8 mouse cellular contexts compared by ENCODE assay signal in the genomic region with DNA sequence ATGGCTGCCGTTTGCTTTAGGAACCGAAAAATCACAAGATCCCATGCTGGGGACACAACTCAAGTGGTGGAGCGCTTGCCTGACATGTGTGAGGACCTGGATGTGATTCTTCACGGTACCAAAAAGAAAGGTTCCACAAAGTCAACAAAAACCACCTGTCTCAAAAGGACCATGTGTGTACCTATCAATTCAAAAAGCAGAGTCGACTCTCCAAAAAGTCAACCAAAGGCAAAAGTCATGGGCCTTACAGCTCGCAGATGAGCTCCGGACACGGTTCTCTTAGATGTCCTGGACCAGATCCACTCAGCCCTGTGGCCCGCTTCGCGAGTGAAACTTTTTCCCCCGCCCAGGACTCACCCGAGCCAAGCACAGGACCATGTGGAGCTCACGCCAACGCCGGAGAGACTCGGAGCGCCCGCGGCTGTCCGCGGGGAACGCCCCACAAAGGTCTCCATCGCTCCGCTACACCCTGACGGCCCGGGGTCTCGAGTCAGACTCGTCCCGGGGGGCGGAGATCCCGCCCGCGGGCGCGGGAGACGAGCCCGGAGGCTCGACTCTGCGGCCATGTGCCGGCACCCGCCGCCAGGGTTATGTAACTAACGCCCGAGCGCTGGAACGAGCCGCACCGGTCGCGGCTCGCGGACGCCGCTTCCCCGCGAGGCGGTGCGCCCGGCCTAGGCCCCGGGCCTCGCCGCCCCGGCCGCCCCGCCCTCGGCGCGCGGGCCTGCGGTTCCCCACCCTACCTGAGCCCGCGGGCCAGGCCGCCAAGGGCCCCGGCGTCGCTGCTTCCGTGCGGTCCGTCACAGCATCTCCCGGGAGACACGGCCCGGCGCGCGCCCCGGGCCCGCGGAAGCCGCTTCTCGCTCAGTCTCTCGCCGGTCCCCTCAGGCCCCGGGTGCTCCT. TPM values are rescaled to one million over a fixed set of nuclear protein-coding genes. Genes with fewer than 3 reads are reported as not detected.
DNase-seq lines count a peak whose midpoint lies in the region; ATAC-seq lines count a peak whose summit lies in the region.

Gm10518 (plus strand) TSS at position 767 of the 903 bp plus-strand sequence.

- H3K9ac ChIP-seq in embryonic facial prominence, embryonic 13.5 days, result peak within 1 kb of the TSS; percentile 94
- peak within 1 kb of the TSS; percentile 93 for H3K9ac ChIP-seq in limb, embryonic 12.5 days (replicated peaks)
- peak within 1 kb of the TSS; percentile 95 for H3K9ac ChIP-seq in midbrain, embryonic 13.5 days (replicated peaks)
- peak within 1 kb of the TSS; percentile 84 for H3K9ac ChIP-seq in stomach, embryonic 15.5 days

- H3K4me2 ChIP-seq in embryonic facial prominence, embryonic 13.5 days, result peak within 1 kb of the TSS; percentile 67
- H3K4me2 ChIP-seq in limb, embryonic 12.5 days, result peak within 1 kb of the TSS; percentile 77
- H3K4me2 ChIP-seq in midbrain, embryonic 13.5 days (replicated peaks), result peak within 1 kb of the TSS; percentile 86
- peak within 1 kb of the TSS; percentile 64 for H3K4me2 ChIP-seq in stomach, embryonic 15.5 days

- peaks cover 20% of the 10 kb centered on the region for H3K4me1 ChIP-seq in embryonic facial prominence, embryonic 13.5 days
- H3K4me1 ChIP-seq in limb, embryonic 12.5 days (replicated peaks), result peaks cover 11% of the 10 kb centered on the region
- peaks cover 20% of the 10 kb centered on the region for H3K4me1 ChIP-seq in midbrain, embryonic 13.5 days (replicated peaks)
- H3K4me1 ChIP-seq in stomach, embryonic 15.5 days, result peaks cover 5% of the 10 kb centered on the region; the same call in 1 of the 2 replicates

- H3K36me3 ChIP-seq in embryonic facial prominence, embryonic 13.5 days, result peaks cover 16% of the 10 kb centered on the region
- peaks cover 14% of the 10 kb centered on the region for H3K36me3 ChIP-seq in limb, embryonic 12.5 days
- H3K36me3 ChIP-seq in midbrain, embryonic 13.5 days, result peaks cover 10% of the 10 kb centered on the region
- H3K36me3 ChIP-seq in stomach, embryonic 15.5 days, result peaks cover 5% of the 10 kb centered on the region; the same call in 1 of the 2 replicates

- DNase-seq in 3T3-L1 (ENCODE audit: low read depth, low spot score), result peak; percentile 54
- DNase-seq in adrenal gland, postnatal 14 days, result peak; percentile 76
- DNase-seq in heart, adult 11 months, result peak; percentile 98
- DNase-seq in kidney, adult 18-20 months, result peak; percentile 79

- under 1% methylated on average over 94 of the region's 94 CpGs for WGBS in embryonic facial prominence, embryonic 13.5 days
- WGBS in limb, embryonic 12.5 days, result under 1% methylated on average over 91 of the region's 94 CpGs
- WGBS in midbrain, embryonic 13.5 days, result under 1% methylated on average over 84 of the region's 94 CpGs
- WGBS in stomach, embryonic 15.5 days, result under 1% methylated on average over 87 of the region's 94 CpGs

- H3K9me3 ChIP-seq in embryonic facial prominence, embryonic 13.5 days, result no peaks in the 10 kb centered on the region
- H3K9me3 ChIP-seq in limb, embryonic 12.5 days, result no peaks in the 10 kb centered on the region
- H3K9me3 ChIP-seq in midbrain, embryonic 13.5 days, result no peaks in the 10 kb centered on the region
- H3K9me3 ChIP-seq in stomach, embryonic 15.5 days, result no peaks in the 10 kb centered on the region

- no peaks in the 10 kb centered on the region for H3K27me3 ChIP-seq in embryonic facial prominence, embryonic 13.5 days
- no peaks in the 10 kb centered on the region for H3K27me3 ChIP-seq in limb, embryonic 12.5 days
- no peaks in the 10 kb centered on the region for H3K27me3 ChIP-seq in midbrain, embryonic 13.5 days
- H3K27me3 ChIP-seq in stomach, embryonic 15.5 days (replicated peaks), result no peaks in the 10 kb centered on the region

- H3K27ac ChIP-seq in embryonic facial prominence, embryonic 13.5 days, result peak within 1 kb of the TSS; percentile 99
- peak within 1 kb of the TSS; percentile 98 for H3K27ac ChIP-seq in limb, embryonic 12.5 days
- H3K27ac ChIP-seq in midbrain, embryonic 13.5 days, result peak within 1 kb of the TSS; percentile 96
- H3K27ac ChIP-seq in stomach, embryonic 15.5 days, result peak within 1 kb of the TSS; percentile 99

- ATAC-seq in embryonic facial prominence, embryonic 13.5 days (ENCODE audit: insufficient number of reproducible peaks, insufficient read depth, low FRiP score, low TSS enrichment, low read depth), result peak; percentile 74
- ATAC-seq in limb, embryonic 12.5 days (ENCODE audit: insufficient number of reproducible peaks, insufficient read depth, low FRiP score, low TSS enrichment, low read depth), result peak; percentile 71
- peak; percentile 83 for ATAC-seq in midbrain, embryonic 13.5 days
- ATAC-seq in stomach, embryonic 15.5 days (ENCODE audit: insufficient read depth, low FRiP score, low read depth), result peak; percentile 52

- peak within 1 kb of the TSS; percentile 83 for H3K4me3 ChIP-seq in embryonic facial prominence, embryonic 13.5 days
- peak within 1 kb of the TSS; percentile 90 for H3K4me3 ChIP-seq in limb, embryonic 12.5 days (replicated peaks)
- peak within 1 kb of the TSS; percentile 72 for H3K4me3 ChIP-seq in midbrain, embryonic 13.5 days (replicated peaks)
- H3K4me3 ChIP-seq in stomach, embryonic 15.5 days (replicated peaks), result peak within 1 kb of the TSS; percentile 67

RNA-seq across cellular contexts. Expression of gene Gm10518, which starts in this region (rescaled TPM):
- total RNA-seq in adrenal gland, postnatal 14 days (2021), result not detected in 2 replicates
- 0.32 TPM in 1 of 2 replicates, not detected in the other for polyA plus RNA-seq in embryonic facial prominence, embryonic 13.5 days (2015; fragmentation: Nextera tagmentation; extraction: Ambion mirVana)
- 0.28 and 0.35 TPM in 2 replicates for polyA plus RNA-seq in limb, embryonic 12.5 days (2016; fragmentation: Nextera tagmentation; extraction: Ambion mirVana)
- polyA plus RNA-seq in midbrain, embryonic 13.5 days (2015; fragmentation: Nextera tagmentation; extraction: Ambion mirVana), result 0.22 TPM in 1 of 2 replicates, not detected in the other
- polyA plus RNA-seq in stomach, embryonic 15.5 days (2015; fragmentation: Nextera tagmentation; extraction: Ambion mirVana), result 0.18 TPM in 1 of 2 replicates, not detected in the other

Comparison
In these comparisons a context has a peak if more than half of its experiments do, and no peak if none do; other contexts are left out.
1. Peak in every context shown above with its lines: DNase-seq, ATAC-seq, H3K4me3 ChIP-seq and H3K27ac ChIP-seq.
2. Peak in DNase-seq in adrenal gland, postnatal 14 days; RNA of the gene not detected or under 1 TPM.
3. Peak in ATAC-seq, H3K4me3 ChIP-seq, H3K27ac ChIP-seq, H3K9ac ChIP-seq and H3K4me2 ChIP-seq in embryonic facial prominence, embryonic 13.5 days; RNA of the gene not detected or under 1 TPM.
4. Peak in ATAC-seq, H3K4me3 ChIP-seq, H3K27ac ChIP-seq, H3K9ac ChIP-seq and H3K4me2 ChIP-seq in limb, embryonic 12.5 days; RNA of the gene not detected or under 1 TPM.
5. Peak in ATAC-seq, H3K4me3 ChIP-seq, H3K27ac ChIP-seq, H3K9ac ChIP-seq and H3K4me2 ChIP-seq in midbrain, embryonic 13.5 days; RNA of the gene not detected or under 1 TPM.
6. Peak in ATAC-seq, H3K4me3 ChIP-seq, H3K27ac ChIP-seq, H3K9ac ChIP-seq and H3K4me2 ChIP-seq in stomach, embryonic 15.5 days; RNA of the gene not detected or under 1 TPM.